Mouse (Mus musculus): ENCODE data around the gene Klhdc9. TPM values are rescaled to one million over a fixed set of nuclear protein-coding genes. Genes with fewer than 3 reads are reported as not detected.
A peak's percentile ranks its signal among the peaks of the same experiment; 100 is the strongest.

Gene Klhdc9
- total RNA-seq, 1 experiment = 0.85 TPM

DNA sequence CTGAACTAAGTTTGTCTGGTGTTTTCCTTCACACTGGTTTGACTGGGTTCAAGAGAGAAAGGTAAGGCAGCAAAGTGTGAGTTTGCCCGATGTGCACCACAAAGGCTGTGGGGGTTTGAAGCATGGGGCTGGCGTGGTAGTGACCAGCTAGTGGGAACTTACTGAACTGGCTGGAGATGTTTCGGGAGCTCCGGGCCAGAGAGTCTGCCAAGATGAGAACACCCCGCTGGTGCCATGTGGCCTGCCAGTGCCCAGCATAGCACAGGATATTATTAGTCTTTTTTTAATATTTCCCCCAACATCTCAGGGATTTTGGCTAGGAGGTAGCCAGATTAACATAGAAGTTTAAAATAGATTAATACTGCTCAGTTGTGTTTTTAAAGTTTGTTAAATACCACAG, 40.4 kb downstream of the Klhdc9 start:
- H3K27ac ChIP-seq (ENCODE audit: insufficient read depth, low read depth, low read length, poor library complexity, severe bottlenecking) = peak overlapping the region; percentile 80
- no peak for DNase-seq (ENCODE audit: low read depth, low spot score)
- H3K9ac ChIP-seq (ENCODE audit: insufficient read depth, low read depth, low read length, poor library complexity, severe bottlenecking) = peak overlapping the region; percentile 78
- H3K36me3 ChIP-seq (ENCODE audit: control insufficient read depth, insufficient read depth, low read length, poor library complexity, severe bottlenecking) = no peaks in the 10 kb centered on the region
- TF ChIP-seq MAFK (IDR thresholded peaks at IDR 0.05; ENCODE audit: insufficient read depth, low read depth, low read length) = no peak
- TF ChIP-seq ZC3H11A (IDR thresholded peaks at IDR 0.05; ENCODE audit: borderline replicate concordance, low read depth, low read length) = no peak
- TF ChIP-seq CHD2 (IDR thresholded peaks at IDR 0.05; ENCODE audit: low read depth, low read length) = no peak
- TF ChIP-seq HCFC1 (IDR thresholded peaks at IDR 0.05; ENCODE audit: borderline replicate concordance, insufficient read depth, low read length) = no peak
- no peak for TF ChIP-seq ZNF384 (IDR thresholded peaks at IDR 0.05; ENCODE audit: low read depth, low read length)
- peaks cover 5 to 7% of the 10 kb centered on the region in 2 experiments; a peak in 1 of 4 replicates for H3K4me1 ChIP-seq (ENCODE audit: control insufficient read depth in 2 of 2, insufficient read depth in 2 of 2, low read length in 2 of 2, poor library complexity in 1 of 2)
- in situ Hi-C loops (cut with MboI; ENCODE audit: low sequenced_read_pairs in 2 of 2, unreplicated experiment in 2 of 2) = no loop called here
- peak overlapping the region; percentile 76 to 88 for H3K4me3 ChIP-seq (ENCODE audit: insufficient read depth in 1 of 2, low read depth in 1 of 2, low read length in 2 of 2, poor library complexity in 1 of 2, severe bottlenecking in 1 of 2)
- no peaks in the 10 kb centered on the region for H3K9me3 ChIP-seq (ENCODE audit: control insufficient read depth, insufficient read depth, low read depth, low read length)

DNA sequence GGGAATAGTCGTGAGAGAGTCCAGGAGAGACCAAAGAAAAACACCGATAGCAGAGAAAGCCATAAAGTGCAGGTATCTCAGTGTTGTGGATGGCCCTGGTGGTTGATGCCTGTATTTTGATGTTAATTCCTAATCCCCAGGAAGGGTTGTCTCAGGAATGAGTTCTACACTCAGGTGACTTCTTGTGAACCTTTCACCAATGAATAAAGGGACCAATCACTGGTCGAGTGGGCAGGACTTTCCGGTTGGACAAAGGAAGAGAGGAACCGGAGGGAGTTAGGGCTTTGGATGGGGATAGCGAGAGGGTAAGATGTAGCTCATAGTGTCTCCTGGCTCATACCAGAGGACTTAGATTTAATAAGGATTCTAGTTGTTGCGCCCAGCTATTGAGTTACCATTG, 40.9 kb downstream of the Klhdc9 start:
- Histone ChIP-seq H3K27ac (ENCODE audit: insufficient read depth, low read depth, low read length, poor library complexity, severe bottlenecking) (peak overlapping the region; percentile 80; the same call in 1 of the 2 replicates), H3K9ac (ENCODE audit: insufficient read depth, low read depth, low read length, poor library complexity, severe bottlenecking) (peak overlapping the region; percentile 78), H3K9me3 (ENCODE audit: control insufficient read depth, insufficient read depth, low read depth, low read length) (no peaks in the 10 kb centered on the region), H3K4me1 (ENCODE audit: control insufficient read depth in 2 of 2, insufficient read depth in 2 of 2, low read length in 2 of 2, poor library complexity in 1 of 2) (peaks cover 5 to 7% of the 10 kb centered on the region in 2 experiments; a peak in 1 of 4 replicates), H3K36me3 (ENCODE audit: control insufficient read depth, insufficient read depth, low read length, poor library complexity, severe bottlenecking) (no peaks in the 10 kb centered on the region), H3K4me3 (ENCODE audit: insufficient read depth in 1 of 2, low read depth in 1 of 2, low read length in 2 of 2, poor library complexity in 1 of 2, severe bottlenecking in 1 of 2) (peak overlapping the region; percentile 76 to 88)
- peak; percentile 79 for DNase-seq (ENCODE audit: low read depth, low spot score)
- no peak for TF ChIP-seq ZNF384 (IDR thresholded peaks at IDR 0.05; ENCODE audit: low read depth, low read length)
- TF ChIP-seq ZC3H11A (IDR thresholded peaks at IDR 0.05; ENCODE audit: borderline replicate concordance, low read depth, low read length) = no peak
- TF ChIP-seq CHD2 (IDR thresholded peaks at IDR 0.05; ENCODE audit: low read depth, low read length) = no peak
- TF ChIP-seq HCFC1 (IDR thresholded peaks at IDR 0.05; ENCODE audit: borderline replicate concordance, insufficient read depth, low read length) = no peak
- TF ChIP-seq MAFK (IDR thresholded peaks at IDR 0.05; ENCODE audit: insufficient read depth, low read depth, low read length) = no peak
- in situ Hi-C loops (cut with MboI; ENCODE audit: low sequenced_read_pairs in 2 of 2, unreplicated experiment in 2 of 2) = no loop called here

DNA sequence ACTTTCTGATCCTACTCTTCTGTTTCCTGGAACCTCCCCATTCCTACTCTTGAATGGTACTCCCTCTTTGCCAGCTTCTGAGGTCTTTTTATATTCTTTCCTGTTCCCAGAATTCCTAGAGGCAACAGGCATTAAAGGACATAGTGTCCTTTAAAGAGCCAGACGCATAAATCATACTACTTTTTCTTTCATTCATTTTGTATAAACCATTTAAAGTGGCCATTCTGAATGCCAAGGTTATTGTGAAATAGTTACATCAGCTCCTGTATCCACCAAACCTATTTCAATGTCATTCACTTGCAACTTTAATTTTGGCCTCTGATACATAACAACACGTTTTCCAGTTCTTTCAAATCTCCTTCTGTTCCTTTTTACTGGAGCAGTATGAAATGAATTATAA, 51.3 kb downstream of the Klhdc9 start:
- H3K4me1 ChIP-seq (ENCODE audit: control insufficient read depth in 2 of 2, insufficient read depth in 2 of 2, low read length in 2 of 2, poor library complexity in 1 of 2) = peaks cover 0 to 3% of the 10 kb centered on the region in 2 experiments; a peak in 1 of 4 replicates
- in situ Hi-C loops (cut with MboI; ENCODE audit: low sequenced_read_pairs in 2 of 2, unreplicated experiment in 2 of 2) = no loop called here
- TF ChIP-seq ZC3H11A (IDR thresholded peaks at IDR 0.05; ENCODE audit: borderline replicate concordance, low read depth, low read length) = no peak
- H3K9me3 ChIP-seq (ENCODE audit: control insufficient read depth, insufficient read depth, low read depth, low read length) = no peaks in the 10 kb centered on the region
- no peak overlapping the region for H3K4me3 ChIP-seq (ENCODE audit: insufficient read depth in 1 of 2, low read depth in 1 of 2, low read length in 2 of 2, poor library complexity in 1 of 2, severe bottlenecking in 1 of 2)
- H3K27ac ChIP-seq (ENCODE audit: insufficient read depth, low read depth, low read length, poor library complexity, severe bottlenecking) = no peak overlapping the region
- DNase-seq (ENCODE audit: low read depth, low spot score) = no peak
- no peaks in the 10 kb centered on the region for H3K36me3 ChIP-seq (ENCODE audit: control insufficient read depth, insufficient read depth, low read length, poor library complexity, severe bottlenecking)
- no peak overlapping the region for H3K9ac ChIP-seq (ENCODE audit: insufficient read depth, low read depth, low read length, poor library complexity, severe bottlenecking)

Other genes starting within 250 kb of the Klhdc9 start
- not detected in 2 replicates for gene Cfap126, start 246.9 kb downstream of the Klhdc9 start, total RNA-seq (2012; rRNA removed)
- 55.0 and 57.9 TPM in 2 replicates for gene Sdhc, start 210.2 kb downstream of the Klhdc9 start, total RNA-seq (2012; rRNA removed)
- gene Mpz, start 210.1 kb downstream of the Klhdc9 start, total RNA-seq (2012; rRNA removed) = 0.36 TPM in 1 of 2 replicates, not detected in the other
- 0.63 and 2.2 TPM in 2 replicates for gene Pcp4l1, start 164.5 kb downstream of the Klhdc9 start, total RNA-seq (2012; rRNA removed)
- gene Nr1i3, start 146.8 kb downstream of the Klhdc9 start, total RNA-seq (2012; rRNA removed) = 0.71 and 1.2 TPM in 2 replicates
- 22.0 and 27.5 TPM in 2 replicates for gene Tomm40l, start 138.3 kb downstream of the Klhdc9 start, total RNA-seq (2012; rRNA removed)
- gene Apoa2, start 135.7 kb downstream of the Klhdc9 start, total RNA-seq (2012; rRNA removed) = 0.98 and 2.0 TPM in 2 replicates
- 0.62 and 0.63 TPM in 2 replicates for gene Fcer1g, start 126.4 kb downstream of the Klhdc9 start, total RNA-seq (2012; rRNA removed)
- 3.9 and 4.5 TPM in 2 replicates for gene Adamts4, start 110.4 kb downstream of the Klhdc9 start, total RNA-seq (2012; rRNA removed)
- 175 and 229 TPM in 2 replicates for gene Ndufs2, start 109.4 kb downstream of the Klhdc9 start, total RNA-seq (2012; rRNA removed)
- 35.8 and 51.0 TPM in 2 replicates for gene B4galt3, start 90.5 kb downstream of the Klhdc9 start, total RNA-seq (2012; rRNA removed)
- gene Ppox, start 79.6 kb downstream of the Klhdc9 start, total RNA-seq (2012; rRNA removed) = 15.5 and 23.6 TPM in 2 replicates
- gene Usp21, start 72.8 kb downstream of the Klhdc9 start, total RNA-seq (2012; rRNA removed) = 23.1 and 30.7 TPM in 2 replicates
- 59.1 and 78.8 TPM in 2 replicates for gene Ufc1, start 65.8 kb downstream of the Klhdc9 start, total RNA-seq (2012; rRNA removed)
- 23.9 and 25.7 TPM in 2 replicates for gene Dedd, start 31.7 kb downstream of the Klhdc9 start, total RNA-seq (2012; rRNA removed)
- gene Nit1, start 15.2 kb downstream of the Klhdc9 start, total RNA-seq (2012; rRNA removed) = 18.1 and 24.4 TPM in 2 replicates
- 41.1 and 41.6 TPM in 2 replicates for gene Pfdn2, start 15.1 kb downstream of the Klhdc9 start, total RNA-seq (2012; rRNA removed)
- gene Nectin4, start 9.3 kb upstream of the Klhdc9 start, total RNA-seq (2012; rRNA removed) = 1.9 and 3.0 TPM in 2 replicates
- 8.0 and 9.0 TPM in 2 replicates for gene Arhgap30, start 28.2 kb upstream of the Klhdc9 start, total RNA-seq (2012; rRNA removed)
- 151 and 164 TPM in 2 replicates for gene Usf1, start 50.5 kb upstream of the Klhdc9 start, total RNA-seq (2012; rRNA removed)
- 6.2 and 11.2 TPM in 2 replicates for gene Tstd1, start 58.1 kb upstream of the Klhdc9 start, total RNA-seq (2012; rRNA removed)
- 74.9 and 132 TPM in 2 replicates for gene F11r, start 76.7 kb upstream of the Klhdc9 start, total RNA-seq (2012; rRNA removed)
- 3.2 and 4.0 TPM in 2 replicates for gene Alyref2, start 142.7 kb upstream of the Klhdc9 start, total RNA-seq (2012; rRNA removed)
- gene Itln1, start 174.5 kb upstream of the Klhdc9 start, total RNA-seq (2012; rRNA removed) = not detected in 2 replicates
- gene Cd244a, start 198.4 kb upstream of the Klhdc9 start, total RNA-seq (2012; rRNA removed) = not detected in 2 replicates
- gene Ly9, start 246.6 kb upstream of the Klhdc9 start, total RNA-seq (2012; rRNA removed) = 0.13 TPM in 1 of 2 replicates, not detected in the other

All from ES-E14 (cell line).